Mouse (Mus musculus) neural tube, embryonic 14.5 days (tissue): Measurements from ENCODE around the gene Cyb5d1. TPM values are rescaled to one million over a fixed set of nuclear protein-coding genes. Genes with fewer than 3 reads are reported as not detected.
A peak's percentile ranks its signal among the peaks of the same experiment; 100 is the strongest.

ENCODE experiments used
- ATAC-seq: fragments of 200-750 bp; cut with Nextera tagmentation; 2 replicates; pipeline ENCODE4 v1.8.0; 2017; ENCODE audit warnings: low read depth, mild to moderate bottlenecking, moderate TSS enrichment, moderate library complexity
- H3K27ac ChIP-seq: fragments of 300-500 bp; sonication (generic); 2 replicates; pipeline ENCODE4 v1.5.1; 2014; ENCODE audit warnings: low read depth, mild to moderate bottlenecking, control low read depth, low read length, moderate library complexity, mixed read lengths
- H3K27me3 ChIP-seq: fragments of 300-500 bp; sonication (generic); 2 replicates; pipeline ENCODE4 v1.6.1; 2014; ENCODE audit warnings: low read length; ENCODE audit not compliant: control insufficient read depth, insufficient read depth
- H3K36me3 ChIP-seq: fragments of 300-500 bp; sonication (generic); 2 replicates; pipeline ENCODE4 v1.6.1; 2014; ENCODE audit warnings: low read length, mixed read lengths; ENCODE audit not compliant: control insufficient read depth, insufficient read depth
- H3K4me1 ChIP-seq: fragments of 300-500 bp; sonication (generic); 2 replicates; pipeline ENCODE4 v1.6.1; 2014; ENCODE audit warnings: low read length; ENCODE audit not compliant: control insufficient read depth, insufficient read depth
- H3K4me2 ChIP-seq: fragments of 300-500 bp; sonication (generic); 2 replicates; pipeline ENCODE4 v1.6.1; 2014; ENCODE audit warnings: mild to moderate bottlenecking, low read depth, low read length, control low read depth
- H3K4me3 ChIP-seq: fragments of 300-500 bp; sonication (generic); 2 replicates; pipeline ENCODE4 v1.5.1; 2014; ENCODE audit warnings: low read depth, low read length, control low read depth, mixed read lengths
- H3K9ac ChIP-seq: fragments of 300-500 bp; sonication (generic); replicated peaks from 2 replicates; pipeline ENCODE4 v1.6.1; 2014; ENCODE audit warnings: low read depth, mild to moderate bottlenecking, control low read depth, low read length, mixed read lengths
- H3K9me3 ChIP-seq: fragments of 300-500 bp; sonication (generic); 2 replicates; pipeline ENCODE4 v1.6.1; 2016; ENCODE audit warnings: low read length; ENCODE audit not compliant: control insufficient read depth
- WGBS: fragments of 180-500 bp; shearing (Covaris S2); extraction: QIAGEN DNeasy Blood & Tissue Kit; methylation state at CpG from one replicate; pipeline ENCODE4 v1.1.7; 2014; 5-methylcytosine and 5-hydroxymethylcytosine counted together
- polyA plus RNA-seq: library from polyadenylated mRNA; unstranded; fragments of >200 nt; fragmentation: Nextera tagmentation; extraction: Ambion mirVana; gene quantifications from 2 replicates; pipeline ENCODE4 v1.2.1, GENCODE M21; 2014

Cyb5d1 gene
- polyA plus RNA-seq, 1 experiment from 2014 or later, result 21.3 TPM

GRCm38 (mm10) chr11:69369990-69370816 lies 25.2 kb downstream of the Cyb5d1 start:
- Histone ChIP-seq H3K27ac (peak overlapping the region; percentile 100), H3K9ac (peak overlapping the region; percentile 100), H3K4me1 (peaks cover 44% of the 10 kb centered on the region), H3K4me2 (peak overlapping the region; percentile 98), H3K27me3 (no peaks in the 10 kb centered on the region), H3K9me3 (no peaks in the 10 kb centered on the region), H3K4me3 (peak overlapping the region; percentile 85; the same call in 1 of the 2 replicates), H3K36me3 (0 out of 2 replicates have a peak, but pooled peaks cover 3% of the 10 kb centered on the region)
- WGBS, result 16% methylated on average over 2 of the region's 2 CpGs
- ATAC-seq, result no peak

GRCm38 (mm10) chr11:69369215-69369989 lies 26.0 kb downstream of the Cyb5d1 start, which contains the start of gene Chd3:
Chd3 (minus strand) TSS chr11:69369406.
- 0% methylated on average over 17 of the region's 34 CpGs for WGBS
- Histone ChIP-seq H3K9ac (peak within 1 kb of the TSS; percentile 100), H3K9me3 (no peaks in the 10 kb centered on the region), H3K27me3 (no peaks in the 10 kb centered on the region), H3K4me1 (peaks cover 52% of the 10 kb centered on the region), H3K4me3 (peak within 1 kb of the TSS; percentile 85), H3K4me2 (peak within 1 kb of the TSS; percentile 98), H3K36me3 (0 out of 2 replicates have a peak, but pooled peaks cover 3% of the 10 kb centered on the region), H3K27ac (peak within 1 kb of the TSS; percentile 100)
- ATAC-seq, result no peak

- no peaks in the 10 kb centered on the region for H3K9me3 ChIP-seq
- H3K27ac ChIP-seq, result peak overlapping the region; percentile 100
- H3K4me3 ChIP-seq, result peak overlapping the region; percentile 85
- H3K27me3 ChIP-seq, result no peaks in the 10 kb centered on the region
- under 1% methylated on average over 63 of the region's 106 CpGs for WGBS
- peak overlapping the region; percentile 100 for H3K9ac ChIP-seq
- H3K4me2 ChIP-seq, result peak overlapping the region; percentile 98
- peaks cover 57% of the 10 kb centered on the region for H3K4me1 ChIP-seq
- H3K36me3 ChIP-seq, result 0 out of 2 replicates have a peak, but pooled peaks cover 3% of the 10 kb centered on the region
- ATAC-seq, result no peak
Measured at GRCm38 (mm10) chr11:69368356-69369214, 26.8 kb downstream of the Cyb5d1 start.

- under 1% methylated on average over 22 of the region's 22 CpGs for WGBS
- peak overlapping the region; percentile 85 for H3K4me3 ChIP-seq
- ATAC-seq, result no peak
- no peaks in the 10 kb centered on the region for H3K9me3 ChIP-seq
- H3K4me2 ChIP-seq, result peak overlapping the region; percentile 98
- peak overlapping the region; percentile 100 for H3K9ac ChIP-seq
- H3K27ac ChIP-seq, result peak overlapping the region; percentile 100
- peaks cover 8% of the 10 kb centered on the region; the same call in 1 of the 2 replicates for H3K36me3 ChIP-seq
- no peaks in the 10 kb centered on the region for H3K27me3 ChIP-seq
- peaks cover 56% of the 10 kb centered on the region for H3K4me1 ChIP-seq
Measured at GRCm38 (mm10) chr11:69367616-69368355, 27.6 kb downstream of the Cyb5d1 start.

GRCm38 (mm10) chr11:69366855-69367615 lies 28.4 kb downstream of the Cyb5d1 start:
- ATAC-seq, result no peak
- Histone ChIP-seq H3K27ac (peak overlapping the region; percentile 100), H3K4me1 (peaks cover 51% of the 10 kb centered on the region), H3K36me3 (peaks cover 14% of the 10 kb centered on the region), H3K9ac (peak overlapping the region; percentile 100), H3K4me2 (peak overlapping the region; percentile 98), H3K27me3 (no peaks in the 10 kb centered on the region), H3K9me3 (no peaks in the 10 kb centered on the region), H3K4me3 (peak overlapping the region; percentile 85)
- WGBS, result under 1% methylated on average over 22 of the region's 22 CpGs

- Histone ChIP-seq H3K4me1 (peaks cover 44% of the 10 kb centered on the region), H3K27ac (peak overlapping the region; percentile 100), H3K36me3 (peaks cover 21% of the 10 kb centered on the region), H3K4me3 (peak overlapping the region; percentile 85), H3K9me3 (no peaks in the 10 kb centered on the region), H3K9ac (peak overlapping the region; percentile 100), H3K4me2 (peak overlapping the region; percentile 98), H3K27me3 (no peaks in the 10 kb centered on the region)
- ATAC-seq, result peak; percentile 88
- under 1% methylated on average over 26 of the region's 26 CpGs for WGBS
Measured at GRCm38 (mm10) chr11:69366157-69366854, 29.1 kb downstream of the Cyb5d1 start.

- peak overlapping the region; percentile 98 for H3K4me2 ChIP-seq
- no peak for ATAC-seq
- WGBS, result 23% methylated on average over 6 of the region's 6 CpGs
- peak overlapping the region; percentile 63 for H3K9ac ChIP-seq
- H3K27ac ChIP-seq, result peak overlapping the region; percentile 100
- no peaks in the 10 kb centered on the region for H3K27me3 ChIP-seq
- no peaks in the 10 kb centered on the region for H3K9me3 ChIP-seq
- H3K4me3 ChIP-seq, result peak overlapping the region; percentile 85
- peaks cover 39% of the 10 kb centered on the region for H3K4me1 ChIP-seq
- peaks cover 27% of the 10 kb centered on the region for H3K36me3 ChIP-seq
Measured at GRCm38 (mm10) chr11:69365722-69366121, 29.7 kb downstream of the Cyb5d1 start.
